Mouse (Mus musculus) limb, embryonic 10.5 days (tissue): Measurements from ENCODE around the gene Psat1. TPM values are rescaled to one million over a fixed set of nuclear protein-coding genes. Genes with fewer than 3 reads are reported as not detected.

Experiments used
- DNase-seq: peaks from one replicate; pipeline ENCODE4 v3.0.0-alpha.2; 2017; ENCODE audit warnings: low spot score
- H3K27ac ChIP-seq: fragments of 300-500 bp; sonication (generic); 2 replicates; pipeline ENCODE4 v1.5.1; 2016; ENCODE audit warnings: mild to moderate bottlenecking
- H3K27me3 ChIP-seq: fragments of 300-500 bp; sonication (generic); 2 replicates; pipeline ENCODE4 v1.6.1; 2016; ENCODE audit warnings: low read depth, mild to moderate bottlenecking; ENCODE audit not compliant: poor library complexity, severe bottlenecking
- H3K36me3 ChIP-seq: fragments of 300-500 bp; sonication (generic); 2 replicates; pipeline ENCODE4 v1.6.1; 2016; ENCODE audit warnings: mild to moderate bottlenecking, moderate library complexity
- H3K4me1 ChIP-seq: fragments of 300-500 bp; sonication (generic); 2 replicates; pipeline ENCODE4 v1.6.1; 2016
- H3K4me3 ChIP-seq: fragments of 300-500 bp; sonication (generic); 2 replicates; pipeline ENCODE4 v1.5.1; 2016; ENCODE audit warnings: mild to moderate bottlenecking, moderate library complexity
- H3K9me3 ChIP-seq: fragments of 300-500 bp; sonication (generic); replicated peaks from 2 replicates; pipeline ENCODE4 v1.6.1; 2016; ENCODE audit warnings: mild to moderate bottlenecking
- WGBS: fragments of 180-500 bp; shearing (Covaris S2); methylation state at CpG from one replicate; pipeline ENCODE4 v1.1.7; 2016; 5-methylcytosine and 5-hydroxymethylcytosine counted together
- polyA plus RNA-seq: library from polyadenylated mRNA; unstranded; fragments of >200 nt; fragmentation: Nextera tagmentation; extraction: Ambion mirVana; gene quantifications from 2 replicates; pipeline ENCODE4 v1.2.1, GENCODE M21; 2016

Gene Psat1
- polyA plus RNA-seq: 93.3 and 127 TPM in 2 replicates

- Histone ChIP-seq H3K27me3 (no peaks in the 10 kb centered on the region), H3K4me1 (no peaks in the 10 kb centered on the region; the same call in 1 of the 2 replicates), H3K36me3 (no peaks in the 10 kb centered on the region), H3K9me3 (no peaks in the 10 kb centered on the region), H3K4me3 (no peak within 1 kb of the TSS), H3K27ac (no peak within 1 kb of the TSS; the same call in 1 of the 2 replicates)
- WGBS: 88% methylated on average over 7 of the region's 7 CpGs
- no peak for DNase-seq
These were observed at the start of gene Psat1 for GRCm38 (mm10) chr19:15947237-15947636. Gene Psat1 (minus strand): TSS chr19:15947337.

- Histone ChIP-seq H3K9me3 (no peaks in the 10 kb centered on the region), H3K4me3 (no peak overlapping the region), H3K27me3 (no peaks in the 10 kb centered on the region), H3K27ac (no peak overlapping the region), H3K36me3 (peaks cover 12% of the 10 kb centered on the region; the same call in 1 of the 2 replicates), H3K4me1 (peaks cover 7% of the 10 kb centered on the region; the same call in 1 of the 2 replicates)
- 94% methylated on average over 1 of the region's 1 CpGs for WGBS
- no peak for DNase-seq
These were observed 43.0 kb upstream of the Psat1 start for GRCm38 (mm10) chr19:15990102-15990501.

DNA sequence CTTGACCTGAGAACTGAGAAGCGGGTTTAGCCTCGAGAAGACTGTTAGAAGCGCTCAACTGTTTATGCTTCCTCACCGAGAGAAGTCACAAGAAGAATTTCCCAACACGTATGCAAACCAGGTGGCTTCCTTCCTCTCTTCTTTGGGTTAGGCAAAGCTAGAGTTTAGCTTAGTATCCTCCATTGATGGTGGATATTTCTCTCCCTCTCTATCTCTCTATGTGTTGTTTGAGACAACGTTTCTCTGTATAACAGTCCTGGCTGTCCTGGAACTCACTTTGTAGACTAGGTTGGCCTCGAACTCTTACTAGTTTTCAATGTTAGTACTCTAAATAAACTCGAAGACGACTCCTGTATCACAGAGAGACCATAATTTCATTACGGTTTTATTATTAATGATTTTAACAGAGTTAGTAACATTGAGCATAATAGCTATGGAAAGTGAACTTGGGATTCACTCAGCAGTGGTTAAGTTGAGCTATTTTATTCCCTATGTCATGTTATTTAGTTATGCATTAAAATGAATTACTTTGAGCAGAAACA, 38.1 kb upstream of the Psat1 start:
- Histone ChIP-seq H3K4me1 (peaks cover 19% of the 10 kb centered on the region; the same call in 1 of the 2 replicates), H3K4me3 (peak overlapping the region; percentile 85), H3K27me3 (no peaks in the 10 kb centered on the region), H3K27ac (peak overlapping the region; percentile 98; the same call in 1 of the 2 replicates), H3K36me3 (peaks cover 19% of the 10 kb centered on the region), H3K9me3 (no peaks in the 10 kb centered on the region)
- no peak for DNase-seq
- WGBS: 29% methylated on average over 10 of the region's 10 CpGs

- Histone ChIP-seq H3K9me3 (no peaks in the 10 kb centered on the region), H3K4me1 (peaks cover 19% of the 10 kb centered on the region; the same call in 1 of the 2 replicates), H3K27ac (peak within 1 kb of the TSS; percentile 98), H3K27me3 (no peaks in the 10 kb centered on the region), H3K36me3 (peaks cover 25% of the 10 kb centered on the region), H3K4me3 (peak within 1 kb of the TSS; percentile 85)
- DNase-seq: peak; percentile 93
- under 1% methylated on average over 88 of the region's 88 CpGs for WGBS
These were observed 37.5 kb upstream of the Psat1 start, which contains the start of gene Cep78 for GRCm38 (mm10) chr19:15984449-15985171. Gene Cep78 (minus strand): TSS chr19:15984989.

GRCm38 (mm10) chr19:15983739-15984344, 36.7 kb upstream of the Psat1 start:
- Histone ChIP-seq H3K36me3 (peaks cover 33% of the 10 kb centered on the region), H3K4me3 (peak overlapping the region; percentile 85), H3K27ac (peak overlapping the region; percentile 98), H3K4me1 (peaks cover 19% of the 10 kb centered on the region; the same call in 1 of the 2 replicates), H3K27me3 (no peaks in the 10 kb centered on the region), H3K9me3 (no peaks in the 10 kb centered on the region)
- 56% methylated on average over 15 of the region's 15 CpGs for WGBS
- DNase-seq: no peak

GRCm38 (mm10) chr19:15982926-15983738, 36.0 kb upstream of the Psat1 start:
- DNase-seq: no peak
- Histone ChIP-seq H3K4me3 (peak overlapping the region; percentile 85; the same call in 1 of the 2 replicates), H3K36me3 (peaks cover 36% of the 10 kb centered on the region), H3K27ac (no peak overlapping the region), H3K27me3 (no peaks in the 10 kb centered on the region), H3K9me3 (no peaks in the 10 kb centered on the region), H3K4me1 (peaks cover 19% of the 10 kb centered on the region; the same call in 1 of the 2 replicates)
- WGBS: 58% methylated on average over 9 of the region's 10 CpGs

DNA sequence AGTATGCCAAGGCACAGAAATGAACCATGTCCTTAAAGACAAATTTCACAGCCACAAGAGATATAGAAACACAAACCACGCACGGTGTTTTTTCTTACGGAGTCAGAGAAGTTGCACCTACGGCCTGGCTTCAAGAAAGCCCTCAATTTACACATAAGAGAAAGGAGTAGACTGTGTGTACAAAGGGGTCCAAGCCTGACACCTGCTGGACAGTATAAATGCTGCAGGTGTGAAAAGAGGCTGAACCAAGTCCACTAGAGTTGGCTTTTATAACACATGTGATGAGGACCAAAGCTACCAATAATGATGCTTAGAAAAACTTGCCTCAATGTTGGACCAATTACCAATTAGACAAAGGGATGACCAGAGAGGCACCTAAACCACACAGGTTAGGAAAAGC, 34.7 kb upstream of the Psat1 start:
- DNase-seq: peak; percentile 54
- Histone ChIP-seq H3K27ac (no peak overlapping the region), H3K4me3 (no peak overlapping the region), H3K9me3 (no peaks in the 10 kb centered on the region), H3K27me3 (no peaks in the 10 kb centered on the region), H3K36me3 (peaks cover 44% of the 10 kb centered on the region), H3K4me1 (peaks cover 19% of the 10 kb centered on the region; the same call in 1 of the 2 replicates)
- 75% methylated on average over 4 of the region's 4 CpGs for WGBS

DNA sequence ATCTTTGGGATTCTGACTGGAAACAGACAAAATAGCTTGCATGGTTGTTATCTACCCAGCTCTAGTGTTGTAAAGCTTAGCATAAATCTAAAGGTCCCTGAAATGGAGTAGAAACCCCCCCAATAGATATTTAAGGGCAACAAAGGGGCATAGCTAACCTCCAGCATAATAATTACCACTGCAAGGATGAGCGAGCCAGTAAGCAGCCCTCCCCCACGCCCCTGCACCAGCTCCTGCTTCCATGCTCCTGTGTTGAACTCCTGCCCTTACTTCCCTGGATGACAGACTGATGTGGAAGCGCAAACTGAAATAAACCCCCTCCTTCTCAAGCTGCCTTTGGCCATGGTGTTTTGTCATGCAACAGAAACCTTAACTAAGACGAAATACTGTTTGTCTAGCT, 26.2 kb upstream of the Psat1 start:
- WGBS: 73% methylated on average over 4 of the region's 4 CpGs
- H3K27me3 ChIP-seq: no peaks in the 10 kb centered on the region
- H3K4me3 ChIP-seq: no peak overlapping the region
- H3K36me3 ChIP-seq: peaks cover 97% of the 10 kb centered on the region
- no peak for DNase-seq
- no peaks in the 10 kb centered on the region; the same call in 1 of the 2 replicates for H3K4me1 ChIP-seq
- H3K9me3 ChIP-seq: no peaks in the 10 kb centered on the region
- no peak overlapping the region for H3K27ac ChIP-seq

- Histone ChIP-seq H3K9me3 (no peaks in the 10 kb centered on the region), H3K27ac (no peak overlapping the region), H3K4me1 (no peaks in the 10 kb centered on the region), H3K27me3 (no peaks in the 10 kb centered on the region), H3K4me3 (no peak overlapping the region), H3K36me3 (peaks cover 91% of the 10 kb centered on the region)
- 78% methylated on average over 3 of the region's 3 CpGs for WGBS
- DNase-seq: no peak
These were observed 17.9 kb upstream of the Psat1 start for GRCm38 (mm10) chr19:15965082-15965481.

DNA sequence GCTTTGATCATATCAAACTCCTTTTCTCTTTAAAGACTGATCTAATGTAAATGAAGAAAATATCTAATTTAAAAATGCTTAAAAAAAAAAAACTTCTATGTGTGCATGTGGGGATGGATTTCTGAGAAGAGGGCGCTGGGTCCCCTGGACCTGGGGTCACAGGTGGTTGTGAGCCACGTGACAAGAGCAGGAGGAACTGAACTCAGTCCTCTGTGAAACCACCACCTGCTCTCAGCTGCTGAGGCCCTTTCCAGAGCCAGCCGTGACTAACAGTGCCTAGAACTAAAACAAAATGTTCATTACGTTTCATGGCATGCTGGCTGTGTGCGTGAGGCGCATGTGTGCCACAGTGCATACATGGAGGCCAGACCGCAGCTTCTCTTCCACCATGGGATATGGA, 17.4 kb upstream of the Psat1 start:
- 95% methylated on average over 7 of the region's 7 CpGs for WGBS
- no peak for DNase-seq
- H3K36me3 ChIP-seq: peaks cover 91% of the 10 kb centered on the region

GRCm38 (mm10) chr19:15963011-15963695, 16.0 kb upstream of the Psat1 start:
- peaks cover 90% of the 10 kb centered on the region for H3K36me3 ChIP-seq
- DNase-seq: no peak
- WGBS: 92% methylated on average over 17 of the region's 17 CpGs
- no peak overlapping the region for H3K27ac ChIP-seq
- no peaks in the 10 kb centered on the region for H3K9me3 ChIP-seq
- H3K4me3 ChIP-seq: no peak overlapping the region
- H3K4me1 ChIP-seq: no peaks in the 10 kb centered on the region
- H3K27me3 ChIP-seq: no peaks in the 10 kb centered on the region

More for the DNA sequence above, 17.4 kb upstream of the Psat1 start:
- no peaks in the 10 kb centered on the region for H3K27me3 ChIP-seq
- H3K27ac ChIP-seq: no peak overlapping the region
- H3K4me1 ChIP-seq: no peaks in the 10 kb centered on the region
- no peaks in the 10 kb centered on the region for H3K9me3 ChIP-seq
- H3K4me3 ChIP-seq: no peak overlapping the region

- Histone ChIP-seq H3K27ac (no peak overlapping the region), H3K4me3 (no peak overlapping the region), H3K4me1 (no peaks in the 10 kb centered on the region), H3K36me3 (peaks cover 83% of the 10 kb centered on the region), H3K9me3 (no peaks in the 10 kb centered on the region), H3K27me3 (no peaks in the 10 kb centered on the region)
- no peak for DNase-seq
- WGBS: 88% methylated on average over 13 of the region's 13 CpGs
These were observed 15.2 kb upstream of the Psat1 start for GRCm38 (mm10) chr19:15962313-15962712.
